Mouse (Mus musculus) E14TG2a.4 (cell line): Measurements from ENCODE around the gene Tmem120b.
A peak's percentile ranks its signal among the peaks of the same experiment; 100 is the strongest.

Experiments
- H3K27me3 ChIP-seq: 2 replicates; pipeline ENCODE4 v1.6.1; 2014; ENCODE audit warnings: low read length, control low read depth; ENCODE audit not compliant: insufficient read depth
- H3K36me3 ChIP-seq: 2 replicates; pipeline ENCODE4 v1.6.1; 2014; ENCODE audit warnings: low read length, control low read depth; ENCODE audit not compliant: insufficient read depth
- H3K4me1 ChIP-seq: replicated peaks from 2 replicates; pipeline ENCODE4 v1.6.1; 2014; ENCODE audit warnings: low read depth, low read length, control low read depth
- H3K4me3 ChIP-seq: replicated peaks from 2 replicates; pipeline ENCODE4 v1.5.1; 2014; ENCODE audit warnings: mild to moderate bottlenecking, low read length
- H3K9me3 ChIP-seq: 2 replicates; pipeline ENCODE4 v1.6.1; 2014; ENCODE audit warnings: low read length, control low read depth
- CTCF ChIP-seq: conservative IDR thresholded peaks from 2 replicates; pipeline ENCODE4 v1.5.1; 2014; ENCODE audit warnings: low read length
- NANOG ChIP-seq: IDR thresholded peaks from 2 replicates; pipeline ENCODE4 v1.6.1; 2014; ENCODE audit warnings: borderline replicate concordance, low read length, mixed read lengths
- POU5F1 ChIP-seq: IDR thresholded peaks from 2 replicates; pipeline ENCODE4 v1.6.1; 2014; ENCODE audit warnings: low read length, borderline replicate concordance

The Tmem120b gene

GRCm38 (mm10) chr5:123141555-123142160 lies 73.4 kb downstream of the Tmem120b start:
- Histone ChIP-seq H3K27me3 (peaks cover 12% of the 10 kb centered on the region), H3K9me3 (no peaks in the 10 kb centered on the region), H3K4me1 (peaks cover 54% of the 10 kb centered on the region), H3K36me3 (peaks cover 33% of the 10 kb centered on the region), H3K4me3 (peak overlapping the region; percentile 82)
- TF ChIP-seq NANOG (no peak), CTCF (no peak), POU5F1 (no peak)

- Histone ChIP-seq H3K27me3 (peaks cover 12% of the 10 kb centered on the region), H3K4me1 (peaks cover 54% of the 10 kb centered on the region), H3K4me3 (peak within 1 kb of the TSS; percentile 82), H3K9me3 (no peaks in the 10 kb centered on the region), H3K36me3 (peaks cover 35% of the 10 kb centered on the region)
- TF ChIP-seq POU5F1 = no peak
- TF ChIP-seq CTCF = no peak
- TF ChIP-seq NANOG = no peak
Observed at GRCm38 (mm10) chr5:123142161-123143157, 74.2 kb downstream of the Tmem120b start, which contains the start of gene Setd1b. Gene Setd1b (plus strand): TSS chr5:123142193.

GRCm38 (mm10) chr5:123143251-123143970 lies 75.2 kb downstream of the Tmem120b start:
- H3K9me3 ChIP-seq = no peaks in the 10 kb centered on the region
- TF ChIP-seq NANOG = no peak
- no peak for TF ChIP-seq CTCF
- no peak for TF ChIP-seq POU5F1

GRCm38 (mm10) chr5:123143971-123144745 lies 75.9 kb downstream of the Tmem120b start:
- H3K27me3 ChIP-seq = peaks cover 12% of the 10 kb centered on the region
- peak overlapping the region; percentile 82 for H3K4me3 ChIP-seq
- H3K36me3 ChIP-seq = peaks cover 52% of the 10 kb centered on the region
- peaks cover 70% of the 10 kb centered on the region for H3K4me1 ChIP-seq
- no peaks in the 10 kb centered on the region for H3K9me3 ChIP-seq
- no peak for TF ChIP-seq NANOG
- TF ChIP-seq CTCF = no peak
- no peak for TF ChIP-seq POU5F1

More at GRCm38 (mm10) chr5:123143251-123143970, 75.2 kb downstream of the Tmem120b start:
- Histone ChIP-seq H3K4me1 (peaks cover 62% of the 10 kb centered on the region), H3K4me3 (peak overlapping the region; percentile 82), H3K27me3 (peaks cover 12% of the 10 kb centered on the region), H3K36me3 (peaks cover 44% of the 10 kb centered on the region)

- Histone ChIP-seq H3K4me3 (peak overlapping the region; percentile 60), H3K36me3 (peaks cover 55% of the 10 kb centered on the region), H3K27me3 (peaks cover 12% of the 10 kb centered on the region), H3K4me1 (peaks cover 77% of the 10 kb centered on the region), H3K9me3 (no peaks in the 10 kb centered on the region)
- TF ChIP-seq POU5F1 (no peak), NANOG (no peak), CTCF (no peak)
Observed at GRCm38 (mm10) chr5:123144746-123145590, 76.8 kb downstream of the Tmem120b start.

- peaks cover 12% of the 10 kb centered on the region for H3K27me3 ChIP-seq
- H3K4me1 ChIP-seq = peaks cover 87% of the 10 kb centered on the region
- peaks cover 60% of the 10 kb centered on the region for H3K36me3 ChIP-seq
- TF ChIP-seq NANOG (no peak), CTCF (no peak), POU5F1 (no peak)
- no peaks in the 10 kb centered on the region for H3K9me3 ChIP-seq
- H3K4me3 ChIP-seq = no peak overlapping the region
Observed at GRCm38 (mm10) chr5:123146357-123146756, 78.1 kb downstream of the Tmem120b start.

GRCm38 (mm10) chr5:123147569-123147968 lies 79.4 kb downstream of the Tmem120b start:
- H3K4me3 ChIP-seq = peak overlapping the region; percentile 77
- peaks cover 12% of the 10 kb centered on the region for H3K27me3 ChIP-seq
- TF ChIP-seq POU5F1 (no peak), CTCF (no peak), NANOG (no peak)
- peaks cover 70% of the 10 kb centered on the region for H3K36me3 ChIP-seq
- H3K9me3 ChIP-seq = no peaks in the 10 kb centered on the region
- peaks cover 94% of the 10 kb centered on the region for H3K4me1 ChIP-seq
